Mouse (Mus musculus) heart, embryonic 10.5 days (tissue): ENCODE measurements around the gene Dlg1. TPM values are rescaled to one million over a fixed set of nuclear protein-coding genes. Genes with fewer than 3 reads are reported as not detected.

ENCODE experiments used
- DNase-seq: peaks from one replicate; pipeline ENCODE4 v3.0.0-alpha.2; 2017; ENCODE audit warnings: low spot score
- H3K27ac ChIP-seq: fragments of 300-500 bp; sonication (generic); 2 replicates; pipeline ENCODE4 v1.5.1; 2016; ENCODE audit warnings: mild to moderate bottlenecking
- H3K27me3 ChIP-seq: fragments of 300-500 bp; sonication (generic); 2 replicates; pipeline ENCODE4 v1.6.1; 2016; ENCODE audit warnings: mild to moderate bottlenecking; ENCODE audit not compliant: poor library complexity, insufficient read depth, severe bottlenecking
- H3K36me3 ChIP-seq: fragments of 300-500 bp; sonication (generic); 2 replicates; pipeline ENCODE4 v1.6.1; 2016; ENCODE audit warnings: mild to moderate bottlenecking, moderate library complexity
- H3K4me1 ChIP-seq: fragments of 300-500 bp; sonication (generic); 2 replicates; pipeline ENCODE4 v1.6.1; 2016; ENCODE audit warnings: mild to moderate bottlenecking
- H3K4me3 ChIP-seq: fragments of 300-500 bp; sonication (generic); 2 replicates; pipeline ENCODE4 v1.5.1; 2016; ENCODE audit warnings: mild to moderate bottlenecking, moderate library complexity
- H3K9me3 ChIP-seq: fragments of 300-500 bp; sonication (generic); 2 replicates; pipeline ENCODE4 v1.6.1; 2016; ENCODE audit warnings: mild to moderate bottlenecking, moderate library complexity
- WGBS: fragments of 180-500 bp; shearing (Covaris S2); methylation state at CpG from one replicate; pipeline ENCODE4 v1.1.7; 2016; 5-methylcytosine and 5-hydroxymethylcytosine counted together
- polyA plus RNA-seq: library from polyadenylated mRNA; unstranded; fragments of >200 nt; fragmentation: Nextera tagmentation; extraction: Ambion mirVana; gene quantifications from 2 replicates; pipeline ENCODE4 v1.2.1, GENCODE M21; 2016

Gene Dlg1
- polyA plus RNA-seq, 1 experiment from 2014 or later = 25.5 TPM

DNA sequence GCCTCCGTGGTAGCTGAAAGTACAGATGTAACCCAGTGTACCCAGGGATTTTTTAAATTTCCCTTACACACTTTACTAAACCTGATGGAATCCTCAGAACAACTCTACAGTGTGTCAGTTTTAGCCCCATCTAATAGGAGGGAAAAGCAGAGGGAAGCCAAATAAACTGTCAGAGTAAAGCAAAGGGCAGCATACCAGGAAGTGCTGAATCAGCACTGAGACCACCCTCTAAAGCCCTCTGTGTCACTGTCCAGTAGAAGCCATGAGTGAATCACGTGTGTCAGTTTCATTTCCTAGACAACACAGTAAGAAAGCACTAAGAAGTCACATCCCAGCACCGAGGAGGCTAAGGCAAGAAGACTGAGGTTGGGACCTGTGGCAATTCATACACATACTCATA lies 174.1 kb downstream of the Dlg1 start:
- Histone ChIP-seq H3K27ac (no peak overlapping the region), H3K9me3 (no peaks in the 10 kb centered on the region), H3K36me3 (peaks cover 30% of the 10 kb centered on the region; the same call in 1 of the 2 replicates), H3K4me1 (no peaks in the 10 kb centered on the region), H3K27me3 (no peaks in the 10 kb centered on the region), H3K4me3 (no peak overlapping the region)
- 88% methylated on average over 3 of the region's 3 CpGs for WGBS
- no peak for DNase-seq

DNA sequence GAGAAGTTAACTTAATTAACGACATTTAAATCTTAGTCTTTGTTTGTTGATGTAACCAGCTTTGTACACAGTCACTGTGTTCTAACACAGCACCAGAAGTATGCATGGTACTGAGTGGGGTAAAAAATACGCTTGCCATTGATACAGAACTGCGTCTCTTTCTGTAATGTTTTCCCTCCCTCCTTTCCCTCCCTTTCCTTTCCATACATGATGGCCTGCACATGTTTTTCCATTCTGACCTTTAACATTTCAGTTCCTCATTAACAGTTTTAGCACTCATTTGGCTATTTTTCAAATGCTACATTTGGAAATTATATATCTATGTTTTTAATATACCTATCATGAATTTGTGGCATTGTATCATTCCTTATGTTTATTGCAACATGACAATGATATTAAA lies 181.0 kb downstream of the Dlg1 start:
- H3K27ac ChIP-seq = no peak overlapping the region
- no peaks in the 10 kb centered on the region for H3K4me1 ChIP-seq
- DNase-seq = no peak
- H3K27me3 ChIP-seq = no peaks in the 10 kb centered on the region
- H3K36me3 ChIP-seq = peaks cover 17% of the 10 kb centered on the region; the same call in 1 of the 2 replicates
- no peak overlapping the region for H3K4me3 ChIP-seq
- WGBS = 87% methylated on average over 3 of the region's 3 CpGs
- no peaks in the 10 kb centered on the region for H3K9me3 ChIP-seq

DNA sequence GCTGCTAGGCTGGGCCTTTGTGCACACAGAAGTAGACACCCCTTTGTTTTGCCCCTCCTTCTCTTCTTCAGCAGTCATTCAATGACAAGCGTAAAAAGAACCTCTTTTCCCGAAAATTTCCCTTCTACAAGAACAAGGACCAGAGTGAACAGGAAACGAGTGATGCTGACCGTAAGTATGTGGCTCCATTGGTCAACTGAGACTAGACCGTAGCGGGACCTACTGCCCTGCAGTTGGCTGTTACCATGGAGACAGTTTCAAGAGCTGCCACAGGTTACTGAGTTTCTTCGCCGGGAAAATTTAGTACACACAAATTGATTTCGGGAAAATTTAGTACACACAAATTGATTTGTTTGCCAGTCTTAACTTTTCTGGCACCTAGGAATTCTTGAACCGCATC lies 183.5 kb downstream of the Dlg1 start:
- Histone ChIP-seq H3K9me3 (no peaks in the 10 kb centered on the region), H3K27ac (no peak overlapping the region), H3K4me3 (no peak overlapping the region), H3K4me1 (no peaks in the 10 kb centered on the region), H3K36me3 (peaks cover 14% of the 10 kb centered on the region), H3K27me3 (no peaks in the 10 kb centered on the region)
- 88% methylated on average over 10 of the region's 10 CpGs for WGBS
- DNase-seq = no peak

DNA sequence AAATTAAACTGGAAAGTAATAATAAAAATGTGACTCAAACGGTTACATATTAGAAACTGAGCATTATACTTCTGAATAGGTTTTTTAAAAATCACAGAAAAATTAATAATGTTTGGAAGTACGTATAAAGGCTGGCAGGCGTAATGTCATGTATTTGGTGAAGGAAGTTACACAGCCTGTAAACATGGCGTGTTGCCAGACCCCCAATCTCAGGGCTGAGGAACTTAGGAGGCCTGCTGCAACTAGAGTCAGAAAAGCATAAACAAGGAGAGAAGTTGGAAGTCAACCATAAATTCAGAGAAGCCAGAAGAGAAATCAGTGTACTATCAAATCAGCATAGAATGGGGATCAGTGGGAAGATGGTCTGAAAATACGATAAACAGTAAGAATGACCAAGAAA lies 200.7 kb downstream of the Dlg1 start:
- H3K27ac ChIP-seq = no peak overlapping the region
- WGBS = 93% methylated on average over 5 of the region's 5 CpGs
- H3K4me1 ChIP-seq = no peaks in the 10 kb centered on the region; the same call in 1 of the 2 replicates
- no peaks in the 10 kb centered on the region for H3K9me3 ChIP-seq
- no peak for DNase-seq
- no peaks in the 10 kb centered on the region for H3K27me3 ChIP-seq
- peaks cover 74% of the 10 kb centered on the region for H3K36me3 ChIP-seq
- no peak overlapping the region for H3K4me3 ChIP-seq

DNA sequence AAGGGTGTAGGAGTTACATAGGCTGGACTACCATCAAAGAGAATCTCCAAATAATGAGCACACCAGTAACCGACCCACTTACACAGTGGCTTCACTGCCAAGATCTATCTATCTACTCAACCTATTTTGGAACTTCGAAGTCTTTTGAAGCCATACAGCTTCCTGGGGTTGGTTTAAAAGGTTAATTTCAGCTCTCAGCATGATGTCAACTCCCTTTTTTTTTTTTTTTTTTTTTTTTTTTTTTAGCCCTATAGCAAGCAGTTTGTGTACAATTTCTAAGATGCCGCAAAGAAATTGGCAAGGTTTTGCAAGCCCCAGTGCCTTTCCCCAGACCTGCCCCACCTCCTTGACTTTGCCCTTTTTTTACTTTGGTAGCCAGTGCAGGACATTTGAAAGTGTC lies 202.0 kb downstream of the Dlg1 start:
- H3K27ac ChIP-seq = no peak overlapping the region
- WGBS = 78% methylated on average over 3 of the region's 3 CpGs
- H3K4me3 ChIP-seq = no peak overlapping the region
- H3K36me3 ChIP-seq = peaks cover 74% of the 10 kb centered on the region
- no peaks in the 10 kb centered on the region; the same call in 1 of the 2 replicates for H3K4me1 ChIP-seq
- no peaks in the 10 kb centered on the region for H3K9me3 ChIP-seq
- DNase-seq = no peak
- H3K27me3 ChIP-seq = no peaks in the 10 kb centered on the region

DNA sequence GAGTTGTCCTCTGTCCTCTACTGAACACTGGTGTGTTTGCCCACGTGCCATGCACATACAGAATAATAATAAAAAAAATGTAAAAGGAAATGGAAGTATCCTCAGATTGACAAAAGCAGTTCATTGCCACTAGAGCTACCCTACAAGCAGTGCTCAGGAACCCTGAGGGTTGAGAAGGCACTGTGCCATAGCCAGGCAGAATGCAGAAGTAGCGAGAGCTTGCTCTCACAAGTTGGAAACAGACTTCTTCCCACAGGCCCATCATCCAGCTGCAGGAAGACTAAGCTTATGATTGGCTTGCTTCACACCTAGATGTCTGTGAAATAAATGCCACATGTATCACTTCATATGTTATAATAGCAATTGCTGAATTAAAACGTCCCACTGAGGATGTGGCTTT lies 203.7 kb downstream of the Dlg1 start:
- DNase-seq = no peak
- WGBS = 89% methylated on average over 3 of the region's 3 CpGs
- Histone ChIP-seq H3K27me3 (no peaks in the 10 kb centered on the region), H3K36me3 (peaks cover 66% of the 10 kb centered on the region), H3K27ac (no peak overlapping the region), H3K4me3 (no peak overlapping the region), H3K4me1 (no peaks in the 10 kb centered on the region; the same call in 1 of the 2 replicates), H3K9me3 (no peaks in the 10 kb centered on the region)

DNA sequence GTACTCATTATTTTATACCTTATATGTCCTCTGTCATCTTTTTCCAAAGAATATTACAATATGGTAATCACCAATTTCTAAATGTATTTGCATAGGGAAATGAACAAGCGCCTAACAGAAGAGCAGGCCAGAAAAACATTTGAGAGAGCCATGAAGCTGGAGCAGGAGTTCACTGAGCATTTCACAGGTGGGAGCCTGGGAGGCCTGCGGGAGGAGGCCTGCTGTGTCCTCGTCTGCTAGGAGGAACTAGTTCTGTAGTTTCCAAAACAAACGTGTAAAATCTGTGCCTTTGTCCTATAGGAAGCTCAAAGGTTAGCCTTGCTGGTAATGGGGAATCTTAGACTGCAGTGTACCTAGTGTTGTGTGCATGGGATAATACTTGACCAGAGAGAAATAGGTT lies 204.5 kb downstream of the Dlg1 start:
- no peak overlapping the region for H3K27ac ChIP-seq
- H3K27me3 ChIP-seq = no peaks in the 10 kb centered on the region
- DNase-seq = no peak
- peaks cover 63% of the 10 kb centered on the region for H3K36me3 ChIP-seq
- H3K4me1 ChIP-seq = no peaks in the 10 kb centered on the region; the same call in 1 of the 2 replicates
- H3K9me3 ChIP-seq = no peaks in the 10 kb centered on the region
- no peak overlapping the region for H3K4me3 ChIP-seq
- WGBS = 74% methylated on average over 4 of the region's 4 CpGs

DNA sequence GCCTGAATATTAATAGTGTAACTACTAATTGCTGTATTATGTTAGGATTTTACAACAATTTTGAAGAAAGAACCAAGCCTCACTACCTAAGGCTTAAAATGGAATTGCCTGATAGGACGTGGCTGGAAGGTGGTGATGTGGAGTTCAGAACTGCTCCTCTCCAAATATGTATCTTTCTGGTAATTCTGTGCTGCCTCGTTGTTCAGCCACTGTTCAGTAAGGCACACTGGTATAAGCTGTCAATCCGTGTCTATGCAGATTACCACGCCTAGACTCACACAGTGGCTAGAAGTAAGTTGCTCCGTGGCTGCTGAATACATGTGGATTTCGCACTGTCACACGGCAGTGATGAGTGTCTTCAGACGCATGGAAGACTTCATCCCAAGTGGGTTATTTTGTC lies 210.5 kb downstream of the Dlg1 start:
- DNase-seq = peak; percentile 51
- Histone ChIP-seq H3K27me3 (no peaks in the 10 kb centered on the region), H3K27ac (no peak overlapping the region), H3K9me3 (no peaks in the 10 kb centered on the region), H3K4me1 (peaks cover 13% of the 10 kb centered on the region), H3K36me3 (peaks cover 40% of the 10 kb centered on the region), H3K4me3 (no peak overlapping the region)
- WGBS = 90% methylated on average over 8 of the region's 8 CpGs

DNA sequence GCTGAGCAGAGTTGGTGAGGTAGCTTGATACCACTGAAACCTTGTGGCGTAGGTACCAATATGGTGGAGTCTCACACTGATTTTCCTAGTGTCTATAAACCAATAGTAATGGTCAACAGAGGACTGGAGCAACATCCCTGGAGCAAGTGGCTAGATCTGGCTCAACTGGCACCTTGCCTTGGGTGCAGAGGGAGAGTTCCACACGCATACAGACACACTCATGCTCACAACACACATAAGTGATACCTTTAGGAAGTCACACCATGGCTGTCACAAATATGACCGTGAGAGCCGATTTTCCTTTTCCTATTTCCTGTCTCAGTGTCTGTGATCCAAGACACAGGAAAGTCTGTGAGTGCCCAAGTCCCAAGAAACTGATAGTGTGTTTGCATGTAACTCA lies 212.1 kb downstream of the Dlg1 start:
- 87% methylated on average over 4 of the region's 4 CpGs for WGBS
- Histone ChIP-seq H3K27me3 (peaks cover 15% of the 10 kb centered on the region), H3K36me3 (peaks cover 28% of the 10 kb centered on the region), H3K4me1 (peaks cover 17% of the 10 kb centered on the region), H3K4me3 (no peak overlapping the region), H3K27ac (no peak overlapping the region), H3K9me3 (no peaks in the 10 kb centered on the region)
- peak; percentile 43 for DNase-seq

DNA sequence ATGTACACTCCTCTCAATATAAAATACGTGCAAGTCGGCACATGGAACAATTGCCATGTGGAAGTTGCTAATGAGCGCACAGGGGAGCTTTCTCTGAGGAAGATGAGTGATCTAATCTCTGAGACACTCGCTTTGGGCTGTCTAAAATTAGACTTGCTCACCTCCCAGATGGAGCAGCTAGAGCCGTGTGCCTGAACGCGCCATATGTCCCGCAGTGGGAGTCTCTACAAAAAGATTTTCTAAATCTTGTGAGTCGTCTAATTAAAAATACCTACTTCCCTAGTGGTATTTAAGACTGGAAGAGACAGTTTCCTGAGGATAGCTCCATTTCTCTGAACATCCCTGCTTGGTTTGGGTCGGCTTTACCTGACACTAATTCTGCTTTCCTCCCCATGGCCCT lies 213.1 kb downstream of the Dlg1 start:
- Histone ChIP-seq H3K27me3 (peaks cover 15% of the 10 kb centered on the region), H3K36me3 (peaks cover 25% of the 10 kb centered on the region), H3K9me3 (no peaks in the 10 kb centered on the region), H3K4me1 (peaks cover 17% of the 10 kb centered on the region), H3K4me3 (no peak overlapping the region), H3K27ac (no peak overlapping the region)
- peak; percentile 28 for DNase-seq
- 60% methylated on average over 10 of the region's 10 CpGs for WGBS

DNA sequence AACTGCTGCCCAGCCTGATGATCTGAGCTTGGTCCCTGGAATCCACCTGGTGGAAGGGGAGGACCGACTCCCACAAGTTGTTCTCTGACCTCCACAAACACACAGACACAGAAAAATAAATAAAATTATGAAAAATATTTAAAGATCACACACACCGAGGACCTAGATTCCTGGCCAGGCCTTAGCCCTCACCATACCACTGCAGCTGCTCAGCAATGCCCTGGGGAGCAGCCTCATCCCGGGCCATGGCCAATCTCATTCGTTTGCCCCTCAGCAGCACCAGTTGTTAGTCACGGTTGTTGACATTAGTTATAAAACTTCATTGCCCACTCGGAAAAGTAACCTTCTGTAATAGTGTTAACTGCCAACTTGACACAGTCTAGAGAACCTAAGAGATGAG lies 214.8 kb downstream of the Dlg1 start:
- peak; percentile 10 for DNase-seq
- no peak overlapping the region for H3K27ac ChIP-seq
- H3K4me1 ChIP-seq = peaks cover 32% of the 10 kb centered on the region
- H3K9me3 ChIP-seq = no peaks in the 10 kb centered on the region
- H3K36me3 ChIP-seq = peaks cover 14% of the 10 kb centered on the region
- H3K27me3 ChIP-seq = peaks cover 19% of the 10 kb centered on the region
- H3K4me3 ChIP-seq = no peak overlapping the region
- 75% methylated on average over 6 of the region's 6 CpGs for WGBS

DNA sequence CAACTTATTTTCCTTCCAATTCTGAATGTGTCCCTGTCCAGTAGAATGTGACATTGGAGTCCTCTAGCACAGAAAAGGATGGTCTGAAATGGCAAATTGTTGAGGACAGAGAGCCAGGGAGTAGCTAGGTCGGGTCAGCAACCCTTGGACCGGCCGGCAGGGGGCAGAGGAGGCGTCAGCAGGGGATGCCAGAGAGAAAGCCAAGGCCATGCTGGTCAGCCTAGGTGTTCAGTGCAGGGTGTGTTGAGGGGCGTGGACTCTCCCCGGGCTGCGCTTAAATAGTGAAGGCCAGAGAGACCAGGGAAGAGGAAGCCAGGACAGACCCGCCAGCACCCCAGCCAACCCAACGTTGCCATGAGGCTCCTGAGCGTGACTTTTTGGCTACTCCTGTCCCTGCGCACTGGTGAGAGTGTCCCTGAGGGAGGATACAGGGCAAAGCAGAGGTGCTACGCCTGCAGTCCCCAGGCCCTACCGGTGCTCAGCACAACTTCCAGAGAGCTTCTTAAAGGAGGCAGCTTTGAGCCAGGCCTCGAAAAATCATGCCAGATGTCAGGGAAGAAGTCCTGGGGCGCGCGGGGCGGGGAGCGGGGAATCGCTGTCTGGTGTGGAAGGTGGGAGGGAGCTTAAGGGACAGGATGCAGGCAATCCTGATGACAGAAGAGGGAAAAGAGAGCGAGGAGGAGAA lies 215.5 kb downstream of the Dlg1 start, which contains the start of gene Meltf:
Gene Meltf (plus strand): TSS at position 238 of the 685 bp plus-strand sequence.
- Histone ChIP-seq H3K36me3 (peaks cover 12% of the 10 kb centered on the region), H3K27me3 (peaks cover 25% of the 10 kb centered on the region), H3K4me1 (peaks cover 38% of the 10 kb centered on the region), H3K27ac (no peak within 1 kb of the TSS; the same call in 1 of the 2 replicates), H3K4me3 (peak within 1 kb of the TSS; percentile 39), H3K9me3 (no peaks in the 10 kb centered on the region)
- WGBS = 29% methylated on average over 21 of the region's 21 CpGs
- DNase-seq = peak; percentile 87

DNA sequence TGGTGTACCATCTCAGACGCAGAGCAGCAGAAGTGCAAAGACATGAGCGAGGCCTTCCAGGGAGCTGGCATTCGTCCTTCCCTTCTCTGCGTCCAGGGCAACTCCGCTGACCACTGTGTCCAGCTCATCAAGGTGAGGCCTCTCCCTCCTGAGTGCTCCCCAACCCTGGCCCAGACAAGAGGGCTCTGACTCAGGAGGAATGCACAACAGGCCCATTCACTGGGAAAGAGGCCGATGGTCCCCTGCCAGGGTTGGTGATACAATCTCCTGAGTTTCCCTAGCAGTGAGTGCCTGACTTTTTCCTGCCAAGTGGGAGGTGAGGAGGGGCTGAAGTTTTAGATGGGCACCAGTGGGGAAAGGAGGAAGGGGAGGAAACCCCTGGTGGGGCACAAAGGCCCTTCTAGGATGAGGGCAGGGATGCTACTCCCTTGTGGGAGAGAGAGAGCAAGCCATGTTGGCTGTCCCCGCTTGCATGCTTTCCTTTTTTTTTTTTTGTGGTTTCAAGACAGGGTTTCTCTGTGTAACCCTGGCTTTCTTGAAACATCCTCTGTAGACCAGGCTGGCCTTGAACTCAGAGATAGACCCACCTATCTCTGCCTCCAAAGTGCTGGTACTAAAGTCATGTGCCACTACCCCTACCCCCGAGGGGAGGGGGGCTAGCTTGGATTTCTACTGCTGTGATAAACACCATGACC lies 217.1 kb downstream of the Dlg1 start:
- peaks cover 25% of the 10 kb centered on the region for H3K27me3 ChIP-seq

More for the DNA sequence above, 217.1 kb downstream of the Dlg1 start:
- peak; percentile 67 for DNase-seq
- WGBS = 76% methylated on average over 8 of the region's 8 CpGs
- no peak overlapping the region for H3K27ac ChIP-seq
- H3K4me1 ChIP-seq = peaks cover 54% of the 10 kb centered on the region
- no peak overlapping the region for H3K4me3 ChIP-seq
- H3K9me3 ChIP-seq = no peaks in the 10 kb centered on the region
- no peaks in the 10 kb centered on the region for H3K36me3 ChIP-seq
